ENCODE assay signal across 18 mouse cellular contexts in the genomic region with DNA sequence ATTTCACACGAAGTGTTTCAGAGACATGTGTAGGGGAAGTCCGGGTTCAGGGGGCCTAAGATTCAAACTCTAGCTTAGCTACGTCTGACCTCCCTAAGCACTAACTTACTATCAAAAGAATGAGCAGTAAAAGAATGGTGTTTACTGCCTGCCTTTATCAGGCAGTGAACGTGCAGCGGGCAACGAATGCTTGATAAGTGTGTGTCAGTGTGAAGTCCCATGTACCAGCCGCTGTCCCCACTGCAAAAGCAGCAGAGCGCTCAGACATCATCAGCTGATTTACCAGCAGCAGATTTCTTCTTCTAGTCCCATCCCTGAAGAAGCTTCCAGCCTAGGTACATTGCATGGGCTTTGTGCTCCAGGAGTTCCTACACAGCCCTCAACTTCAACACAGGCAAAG. TPM values are rescaled to one million over a fixed set of nuclear protein-coding genes. Genes with fewer than 3 reads are reported as not detected.
DNase-seq lines count a peak whose midpoint lies in the region; ATAC-seq and TF ChIP-seq lines count a peak whose summit lies in the region.
"Had no signal": no experiment of that assay in that cellular context is flagged by ENCODE, and none has a peak within 500 bp of the region (broad histone marks: within the 10 kb centered on the region; RNA-seq: fewer than 3 reads in every experiment).

No protein-coding gene starts in this region.

- no peaks in the 10 kb centered on the region for H3K36me3 ChIP-seq in heart, embryonic 11.5 days (ENCODE audit: control insufficient read depth, insufficient read depth, low read length)
- H3K36me3 ChIP-seq in liver, postnatal 0 days (replicated peaks; ENCODE audit: insufficient read depth, low read length), result no peaks in the 10 kb centered on the region
- no peaks in the 10 kb centered on the region for H3K36me3 ChIP-seq in liver, embryonic 13.5 days
- H3K36me3 ChIP-seq: midbrain, embryonic 10.5 days; stomach, embryonic 15.5 days had no signal

- TF ChIP-seq CTCF in liver, postnatal 0 days (IDR thresholded peaks at IDR 0.05; ENCODE audit: low read depth), result no peak

- DNase-seq in heart, adult 8-10 months (ENCODE audit: low spot score), result no peak
- DNase-seq in liver, result peak; percentile 47
- DNase-seq in liver, postnatal 0 days, result no peak
- DNase-seq in liver, embryonic 13.5 days, result peak; percentile 14
- DNase-seq in testis, postnatal 14 days (ENCODE audit: low spot score), result no peak
- DNase-seq in right cerebral cortex, adult 2 months (ENCODE audit: low spot score in 2 of 2), result no peak
- DNase-seq: adrenal gland, postnatal 25 days; cerebellum, adult 18-20 months; kidney, adult 8-10 months; kidney, postnatal 36 days; lung, adult 2 months; thymus, adult 2 months had no signal

- peaks cover 39% of the 10 kb centered on the region for H3K4me1 ChIP-seq in heart, embryonic 11.5 days (ENCODE audit: control insufficient read depth, insufficient read depth, low read length)
- H3K4me1 ChIP-seq in liver, postnatal 0 days (ENCODE audit: insufficient read depth), result peaks cover 26% of the 10 kb centered on the region
- H3K4me1 ChIP-seq in liver, embryonic 13.5 days (replicated peaks), result peaks cover 50% of the 10 kb centered on the region

- no peak overlapping the region for H3K4me3 ChIP-seq in heart, embryonic 11.5 days (ENCODE audit: low read depth, low read length)
- H3K4me3 ChIP-seq in liver, postnatal 0 days (ENCODE audit: low read depth, low read length), result no peak overlapping the region
- H3K4me3 ChIP-seq in liver, embryonic 13.5 days (replicated peaks), result no peak overlapping the region
- H3K4me3 ChIP-seq: left cerebral cortex, adult 2 months; midbrain, embryonic 10.5 days; stomach, embryonic 15.5 days had no signal

- no peak for TF ChIP-seq EP300 in liver, postnatal 0 days (IDR thresholded peaks at IDR 0.05; ENCODE audit: low read depth)

- no peak for ATAC-seq in heart, embryonic 11.5 days (replicated peaks; ENCODE audit: insufficient number of reproducible peaks, low FRiP score, low TSS enrichment)
- no peak for ATAC-seq in liver, postnatal 0 days
- ATAC-seq in liver, embryonic 13.5 days (ENCODE audit: low read depth), result peak; percentile 55; the same call in 1 of the 2 replicates
- ATAC-seq: hindbrain, embryonic 16.5 days had no signal

- H3K4me2 ChIP-seq in heart, embryonic 11.5 days, result no peak overlapping the region
- no peak overlapping the region for H3K4me2 ChIP-seq in liver, postnatal 0 days (ENCODE audit: low read depth, low read length)
- H3K4me2 ChIP-seq in liver, embryonic 13.5 days, result no peak overlapping the region
- H3K4me2 ChIP-seq: stomach, embryonic 15.5 days had no signal

- no peaks in the 10 kb centered on the region for H3K9me3 ChIP-seq in heart, embryonic 11.5 days (replicated peaks; ENCODE audit: control insufficient read depth, low read length)
- no peaks in the 10 kb centered on the region for H3K9me3 ChIP-seq in liver, postnatal 0 days (ENCODE audit: low read length)
- H3K9me3 ChIP-seq in liver, embryonic 13.5 days (replicated peaks), result no peaks in the 10 kb centered on the region
- H3K9me3 ChIP-seq: midbrain, embryonic 10.5 days; stomach, embryonic 15.5 days had no signal

- H3K9ac ChIP-seq in heart, embryonic 11.5 days (ENCODE audit: low read depth, low read length), result no peak overlapping the region
- H3K9ac ChIP-seq in liver, postnatal 0 days (replicated peaks), result no peak overlapping the region
- no peak overlapping the region for H3K9ac ChIP-seq in liver, embryonic 13.5 days
- H3K9ac ChIP-seq: stomach, embryonic 15.5 days had no signal

- no peaks in the 10 kb centered on the region for H3K27me3 ChIP-seq in heart, embryonic 11.5 days (ENCODE audit: control insufficient read depth, insufficient read depth, low read length)
- no peaks in the 10 kb centered on the region for H3K27me3 ChIP-seq in liver, postnatal 0 days (ENCODE audit: insufficient read depth, low read length)
- no peaks in the 10 kb centered on the region for H3K27me3 ChIP-seq in liver, embryonic 13.5 days
- H3K27me3 ChIP-seq: CH12.LX; stomach, embryonic 15.5 days had no signal

- 47% methylated on average over 8 of the region's 8 CpGs for WGBS in heart, embryonic 11.5 days (ENCODE audit: insufficient replicate concordance)
- 44% methylated on average over 8 of the region's 8 CpGs for WGBS in liver, postnatal 0 days (ENCODE audit: insufficient replicate concordance)
- 28% methylated on average over 8 of the region's 8 CpGs for WGBS in liver, embryonic 13.5 days (ENCODE audit: insufficient replicate concordance)

- H3K27ac ChIP-seq in heart, embryonic 11.5 days (ENCODE audit: low read depth, low read length), result peak overlapping the region; percentile 41
- H3K27ac ChIP-seq in liver, postnatal 0 days (ENCODE audit: low read depth), result no peak overlapping the region
- H3K27ac ChIP-seq in liver, embryonic 13.5 days, result no peak overlapping the region
- H3K27ac ChIP-seq: left cerebral cortex, adult 2 months; midbrain, embryonic 10.5 days; stomach, embryonic 15.5 days had no signal

RNA-seq across cellular contexts. Expression of a gene that starts 49.7 kb away (rescaled TPM):
- 6.5 and 8.7 TPM in 2 replicates for polyA plus RNA-seq in heart, embryonic 11.5 days (2014; fragmentation: Nextera tagmentation; extraction: Ambion mirVana)
- 10 to 100 TPM; 17.2 to 19.8 (median 18.8) TPM for total RNA-seq in heart, adult 8-10 months (2022)
- polyA plus RNA-seq in liver, postnatal 0 days (2015; fragmentation: Nextera tagmentation; extraction: Ambion mirVana), result 7.8 and 7.9 TPM in 2 replicates
- 3.4 and 3.6 TPM in 2 replicates for polyA plus RNA-seq in liver, embryonic 13.5 days (2015; fragmentation: Nextera tagmentation; extraction: Ambion mirVana)

Comparison
In these comparisons a context has a peak if more than half of its experiments do, and no peak if none do; other contexts are left out.
1. DNase-seq: peak in liver (single experiment) and liver, embryonic 13.5 days (single experiment); none in heart, adult 8-10 months (single experiment), liver, postnatal 0 days (single experiment), testis, postnatal 14 days (single experiment) and right cerebral cortex, adult 2 months (0 of 2).